Mouse (Mus musculus) limb, embryonic 10.5 days (tissue): ENCODE data around the gene Adam15. TPM values are rescaled to one million over a fixed set of nuclear protein-coding genes. Genes with fewer than 3 reads are reported as not detected.

Experiments
- DNase-seq: peaks from one replicate; pipeline ENCODE4 v3.0.0-alpha.2; 2017; ENCODE audit warnings: low spot score
- H3K27ac ChIP-seq: fragments of 300-500 bp; sonication (generic); 2 replicates; pipeline ENCODE4 v1.5.1; 2016; ENCODE audit warnings: mild to moderate bottlenecking
- H3K27me3 ChIP-seq: fragments of 300-500 bp; sonication (generic); 2 replicates; pipeline ENCODE4 v1.6.1; 2016; ENCODE audit warnings: low read depth, mild to moderate bottlenecking; ENCODE audit not compliant: poor library complexity, severe bottlenecking
- H3K36me3 ChIP-seq: fragments of 300-500 bp; sonication (generic); 2 replicates; pipeline ENCODE4 v1.6.1; 2016; ENCODE audit warnings: mild to moderate bottlenecking, moderate library complexity
- H3K4me1 ChIP-seq: fragments of 300-500 bp; sonication (generic); 2 replicates; pipeline ENCODE4 v1.6.1; 2016
- H3K4me3 ChIP-seq: fragments of 300-500 bp; sonication (generic); 2 replicates; pipeline ENCODE4 v1.5.1; 2016; ENCODE audit warnings: mild to moderate bottlenecking, moderate library complexity
- H3K9me3 ChIP-seq: fragments of 300-500 bp; sonication (generic); replicated peaks from 2 replicates; pipeline ENCODE4 v1.6.1; 2016; ENCODE audit warnings: mild to moderate bottlenecking
- WGBS: fragments of 180-500 bp; shearing (Covaris S2); methylation state at CpG from one replicate; pipeline ENCODE4 v1.1.7; 2016; 5-methylcytosine and 5-hydroxymethylcytosine counted together
- polyA plus RNA-seq: library from polyadenylated mRNA; unstranded; fragments of >200 nt; fragmentation: Nextera tagmentation; extraction: Ambion mirVana; gene quantifications from 2 replicates; pipeline ENCODE4 v1.2.1, GENCODE M21; 2016

Gene Adam15
- polyA plus RNA-seq, 1 experiment from 2014 or later = 29.4 TPM

GRCm38 (mm10) chr3:89308089-89308488 lies 41.7 kb downstream of the Adam15 start:
- Histone ChIP-seq H3K27me3 (no peaks in the 10 kb centered on the region), H3K4me3 (no peak overlapping the region), H3K4me1 (peaks cover 23% of the 10 kb centered on the region), H3K36me3 (no peaks in the 10 kb centered on the region), H3K9me3 (no peaks in the 10 kb centered on the region), H3K27ac (peak overlapping the region; percentile 28; the same call in 1 of the 2 replicates)
- peak; percentile 83 for DNase-seq
- 4% methylated on average over 9 of the region's 9 CpGs for WGBS

DNA sequence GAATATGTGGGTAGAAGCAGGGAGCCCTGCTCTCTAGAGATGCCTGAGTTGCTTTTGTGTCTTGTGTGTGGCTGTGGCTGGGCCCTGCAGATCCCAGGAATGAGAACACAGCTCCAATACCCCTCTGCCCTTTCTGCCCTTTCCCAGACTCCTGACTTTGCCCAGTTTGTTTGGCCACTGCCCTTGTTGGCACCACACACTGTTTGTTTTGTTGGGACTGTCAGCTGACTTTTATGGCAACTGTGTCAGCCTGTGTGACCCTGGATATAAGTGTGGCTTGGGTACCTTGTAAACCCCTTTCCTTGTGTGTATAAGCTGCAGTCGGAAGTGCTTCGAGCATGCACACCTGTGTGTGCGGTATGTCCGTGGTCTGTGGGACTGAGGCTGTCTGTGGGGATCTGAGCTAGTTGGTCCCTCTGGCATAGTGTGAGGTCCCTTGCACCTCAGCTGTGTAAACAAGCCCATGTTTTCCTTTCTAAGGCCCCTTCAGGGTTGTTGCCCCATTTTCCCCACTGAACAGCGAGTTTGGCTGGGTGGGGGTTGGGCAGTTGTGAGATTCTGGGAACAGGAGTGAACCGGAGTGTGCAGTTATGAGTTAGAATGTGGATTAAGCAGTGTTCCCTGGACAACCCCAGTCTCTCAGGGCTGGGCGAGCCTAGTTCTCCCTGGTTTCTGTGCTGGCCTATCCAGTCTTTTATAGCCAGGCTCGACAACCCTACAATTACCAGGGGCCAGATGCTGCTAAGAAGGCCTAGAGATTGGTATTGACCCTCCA lies 44.1 kb downstream of the Adam15 start:
- Histone ChIP-seq H3K27ac (peak overlapping the region; percentile 20; the same call in 1 of the 2 replicates), H3K4me3 (no peak overlapping the region)
- no peak for DNase-seq

GRCm38 (mm10) chr3:89305105-89305504 lies 44.7 kb downstream of the Adam15 start:
- H3K27me3 ChIP-seq = peaks cover 4% of the 10 kb centered on the region; the same call in 1 of the 2 replicates
- 71% methylated on average over 4 of the region's 4 CpGs for WGBS
- no peak overlapping the region for H3K4me3 ChIP-seq
- H3K4me1 ChIP-seq = peaks cover 25% of the 10 kb centered on the region
- no peaks in the 10 kb centered on the region for H3K36me3 ChIP-seq
- no peaks in the 10 kb centered on the region for H3K9me3 ChIP-seq
- H3K27ac ChIP-seq = no peak overlapping the region
- DNase-seq = no peak

More for the DNA sequence above, 44.1 kb downstream of the Adam15 start:
- WGBS = 70% methylated on average over 8 of the region's 8 CpGs
- Histone ChIP-seq H3K9me3 (no peaks in the 10 kb centered on the region), H3K27me3 (no peaks in the 10 kb centered on the region), H3K4me1 (peaks cover 23% of the 10 kb centered on the region), H3K36me3 (no peaks in the 10 kb centered on the region)

GRCm38 (mm10) chr3:89304440-89304839 lies 45.4 kb downstream of the Adam15 start:
- DNase-seq = no peak
- Histone ChIP-seq H3K9me3 (no peaks in the 10 kb centered on the region), H3K4me1 (peaks cover 32% of the 10 kb centered on the region), H3K4me3 (no peak overlapping the region), H3K27me3 (peaks cover 8% of the 10 kb centered on the region; the same call in 1 of the 2 replicates), H3K27ac (no peak overlapping the region), H3K36me3 (no peaks in the 10 kb centered on the region)
- 62% methylated on average over 6 of the region's 6 CpGs for WGBS

GRCm38 (mm10) chr3:89300514-89300913 lies 49.3 kb downstream of the Adam15 start:
- no peak for DNase-seq
- Histone ChIP-seq H3K27me3 (peaks cover 12% of the 10 kb centered on the region; the same call in 1 of the 2 replicates), H3K4me1 (peaks cover 23% of the 10 kb centered on the region), H3K27ac (no peak overlapping the region), H3K4me3 (no peak overlapping the region), H3K9me3 (no peaks in the 10 kb centered on the region), H3K36me3 (no peaks in the 10 kb centered on the region)
- WGBS = 74% methylated on average over 2 of the region's 2 CpGs

DNA sequence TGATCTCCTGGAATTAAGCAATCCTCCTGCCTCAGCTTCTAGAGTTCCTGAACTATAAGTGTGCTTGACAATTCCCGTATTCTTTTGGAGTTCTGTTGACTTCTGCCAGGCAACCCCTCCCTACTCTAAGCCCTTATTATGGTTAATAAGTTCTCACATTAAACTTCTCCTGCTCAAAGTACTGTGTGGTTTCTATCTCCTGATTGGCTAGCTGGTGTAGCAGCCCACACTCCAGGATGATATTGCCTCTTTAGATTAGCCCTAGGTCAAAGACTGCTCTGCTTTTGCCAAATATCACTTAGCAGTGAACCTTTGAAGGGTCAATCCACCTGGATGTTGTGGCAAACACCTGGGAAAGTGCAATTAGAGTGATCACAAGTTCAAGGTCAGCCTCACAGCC lies 49.7 kb downstream of the Adam15 start:
- H3K9me3 ChIP-seq = no peaks in the 10 kb centered on the region
- H3K4me3 ChIP-seq = peak overlapping the region; percentile 44
- 56% methylated on average over 1 of the region's 1 CpGs for WGBS
- peaks cover 20% of the 10 kb centered on the region for H3K4me1 ChIP-seq
- DNase-seq = no peak
- peaks cover 12% of the 10 kb centered on the region; the same call in 1 of the 2 replicates for H3K27me3 ChIP-seq
- H3K36me3 ChIP-seq = no peaks in the 10 kb centered on the region
- no peak overlapping the region for H3K27ac ChIP-seq

- H3K4me1 ChIP-seq = peaks cover 18% of the 10 kb centered on the region
- peak; percentile 62 for DNase-seq
- peak overlapping the region; percentile 44 for H3K4me3 ChIP-seq
- peak overlapping the region; percentile 72 for H3K27ac ChIP-seq
- no peaks in the 10 kb centered on the region for H3K36me3 ChIP-seq
- WGBS = 2% methylated on average over 14 of the region's 14 CpGs
- no peaks in the 10 kb centered on the region for H3K9me3 ChIP-seq
- peaks cover 12% of the 10 kb centered on the region; the same call in 1 of the 2 replicates for H3K27me3 ChIP-seq
These were observed 50.3 kb downstream of the Adam15 start for GRCm38 (mm10) chr3:89299499-89299898.

GRCm38 (mm10) chr3:89298908-89299307 lies 50.9 kb downstream of the Adam15 start:
- no peaks in the 10 kb centered on the region for H3K9me3 ChIP-seq
- no peak for DNase-seq
- H3K4me3 ChIP-seq = no peak overlapping the region
- WGBS = 87% methylated on average over 6 of the region's 6 CpGs
- no peak overlapping the region for H3K27ac ChIP-seq
- H3K27me3 ChIP-seq = peaks cover 12% of the 10 kb centered on the region; the same call in 1 of the 2 replicates
- peaks cover 16% of the 10 kb centered on the region for H3K4me1 ChIP-seq
- no peaks in the 10 kb centered on the region for H3K36me3 ChIP-seq

DNA sequence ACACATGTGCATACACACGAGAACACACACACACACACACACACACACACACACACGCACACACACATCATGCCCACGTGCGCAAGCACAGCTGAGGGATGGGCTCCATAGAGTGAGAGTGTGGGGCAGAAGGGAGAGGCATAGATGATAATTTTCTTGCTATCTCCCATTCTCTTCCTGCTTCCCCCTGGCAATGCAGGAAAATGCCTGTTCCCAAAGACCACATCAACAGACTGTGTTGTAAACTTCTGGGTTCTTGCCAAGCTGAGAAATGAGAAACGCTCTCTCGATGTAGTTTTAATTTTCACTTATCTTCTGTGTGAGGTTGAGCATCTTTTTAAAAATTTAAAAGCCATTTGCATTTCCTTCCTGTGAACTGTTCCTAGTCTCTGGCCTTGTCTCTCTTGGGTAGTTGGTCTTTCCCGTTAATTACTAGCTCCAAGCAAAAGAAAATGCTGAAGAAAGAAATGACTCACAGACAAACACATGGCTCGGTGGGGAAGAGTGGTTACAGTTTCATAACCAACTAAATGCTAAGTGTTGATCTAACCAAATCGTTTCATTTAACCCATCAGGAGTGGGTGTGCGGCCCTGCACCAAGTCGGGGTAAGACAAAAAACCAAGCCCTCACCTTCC lies 52.9 kb downstream of the Adam15 start:
- no peak for DNase-seq
- peaks cover 12% of the 10 kb centered on the region; the same call in 1 of the 2 replicates for H3K27me3 ChIP-seq
- 89% methylated on average over 11 of the region's 11 CpGs for WGBS
- H3K27ac ChIP-seq = no peak overlapping the region
- no peaks in the 10 kb centered on the region for H3K36me3 ChIP-seq
- H3K4me1 ChIP-seq = peaks cover 22% of the 10 kb centered on the region
- H3K4me3 ChIP-seq = no peak overlapping the region
- H3K9me3 ChIP-seq = no peaks in the 10 kb centered on the region

- no peaks in the 10 kb centered on the region for H3K9me3 ChIP-seq
- WGBS = 86% methylated on average over 8 of the region's 8 CpGs
- no peak for DNase-seq
- no peaks in the 10 kb centered on the region for H3K36me3 ChIP-seq
- no peak overlapping the region for H3K4me3 ChIP-seq
- H3K4me1 ChIP-seq = peaks cover 32% of the 10 kb centered on the region
- peaks cover 12% of the 10 kb centered on the region; the same call in 1 of the 2 replicates for H3K27me3 ChIP-seq
- H3K27ac ChIP-seq = no peak overlapping the region
These were observed 54.0 kb downstream of the Adam15 start for GRCm38 (mm10) chr3:89295685-89296230.

DNA sequence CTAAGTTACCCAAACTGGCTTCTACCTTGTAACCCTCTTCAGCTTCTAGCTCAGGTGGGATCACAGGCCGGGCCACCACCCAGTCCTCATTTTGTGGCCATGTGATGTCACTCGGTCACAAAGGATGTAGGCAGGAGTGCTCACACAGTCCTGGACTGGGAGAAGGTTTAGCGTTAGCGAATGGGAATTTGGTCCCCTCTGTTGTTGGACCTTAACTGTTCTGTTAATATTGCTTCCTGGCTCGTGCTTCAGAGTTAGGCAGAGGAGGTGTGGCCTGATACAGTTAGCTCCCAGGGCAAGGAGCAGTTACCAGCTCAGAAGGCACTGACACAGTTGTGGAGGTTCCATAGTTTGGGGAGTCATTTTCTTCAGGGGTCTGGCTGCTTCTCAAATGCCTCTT lies 55.6 kb downstream of the Adam15 start:
- Histone ChIP-seq H3K4me1 (peaks cover 24% of the 10 kb centered on the region), H3K4me3 (no peak overlapping the region), H3K27me3 (0 out of 2 replicates have a peak, but pooled peaks cover 4% of the 10 kb centered on the region), H3K27ac (no peak overlapping the region), H3K36me3 (no peaks in the 10 kb centered on the region), H3K9me3 (no peaks in the 10 kb centered on the region)
- 78% methylated on average over 5 of the region's 5 CpGs for WGBS
- no peak for DNase-seq

GRCm38 (mm10) chr3:89293247-89293918 lies 56.4 kb downstream of the Adam15 start:
- Histone ChIP-seq H3K27me3 (no peaks in the 10 kb centered on the region), H3K9me3 (no peaks in the 10 kb centered on the region), H3K4me3 (no peak overlapping the region), H3K4me1 (peaks cover 28% of the 10 kb centered on the region), H3K27ac (no peak overlapping the region), H3K36me3 (no peaks in the 10 kb centered on the region)
- no peak for DNase-seq
- 93% methylated on average over 11 of the region's 11 CpGs for WGBS
